Mouse (Mus musculus): ENCODE measurements around the gene Snx13. TPM values are rescaled to one million over a fixed set of nuclear protein-coding genes. Genes with fewer than 3 reads are reported as not detected.

Gene Snx13
- total RNA-seq, 1 experiment = 13.6 TPM

DNA sequence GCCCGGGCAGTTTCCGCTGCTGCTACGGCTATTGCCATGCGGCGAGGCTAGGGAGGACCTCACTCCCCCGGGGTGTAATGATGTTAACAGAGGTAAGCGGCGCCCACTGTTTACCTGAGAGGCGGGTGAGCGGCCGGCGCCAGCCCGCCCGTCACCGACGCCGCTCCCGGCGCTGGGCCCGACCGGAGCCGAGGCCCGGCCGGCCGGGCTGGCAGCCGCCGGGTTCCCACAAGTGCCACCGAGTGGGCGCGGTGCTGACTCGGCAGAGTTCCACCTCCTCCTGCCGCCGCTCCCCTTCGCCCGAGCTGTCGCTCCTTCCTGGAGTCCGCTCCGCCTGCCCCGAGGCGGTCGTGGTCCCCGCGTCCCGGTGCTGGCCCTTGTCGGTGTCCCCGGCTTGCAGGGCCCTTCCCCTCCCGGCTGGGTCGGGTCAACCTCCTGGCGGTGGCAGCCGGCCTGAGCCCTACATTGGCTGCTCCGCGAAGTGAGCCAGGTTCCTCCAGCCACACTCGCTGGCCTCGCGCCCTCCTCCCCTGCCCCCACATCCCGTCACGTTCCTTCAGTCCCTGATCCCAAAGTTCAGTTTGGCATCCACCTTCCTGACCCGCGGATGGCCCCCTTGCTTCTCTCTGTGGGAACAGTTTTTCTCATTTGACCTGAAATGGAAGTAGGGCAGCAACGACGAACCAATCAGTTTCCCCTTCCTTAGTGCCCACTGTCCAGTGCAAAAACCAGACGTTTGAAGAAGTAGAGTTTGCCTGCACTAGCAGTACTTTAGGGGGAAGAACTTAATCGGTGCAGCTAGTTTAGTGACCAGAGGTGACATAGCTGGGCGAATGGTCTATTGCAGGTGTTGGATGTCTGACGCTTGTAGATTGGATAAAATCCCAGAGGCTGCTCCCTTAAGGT is 587 bp downstream of the Snx13 start:
- peak overlapping the region; percentile 73; the same call in 1 of the 2 replicates for H3K27ac ChIP-seq (ENCODE audit: insufficient read depth, low read depth, low read length, poor library complexity, severe bottlenecking)
- no peaks in the 10 kb centered on the region for H3K36me3 ChIP-seq (ENCODE audit: control insufficient read depth, insufficient read depth, low read length, poor library complexity, severe bottlenecking)
- in situ Hi-C loops (cut with MboI; ENCODE audit: low sequenced_read_pairs in 2 of 2, unreplicated experiment in 2 of 2) = no loop called here
- H3K4me1 ChIP-seq (ENCODE audit: control insufficient read depth in 2 of 2, insufficient read depth in 2 of 2, low read length in 2 of 2, poor library complexity in 1 of 2) = peaks cover 0 to 6% of the 10 kb centered on the region in 2 experiments; a peak in 1 of 4 replicates
- TF ChIP-seq MAFK (IDR thresholded peaks at IDR 0.05; ENCODE audit: insufficient read depth, low read depth, low read length) = peak; percentile 48; the same call in 1 of the 2 replicates
- no peak for TF ChIP-seq ZNF384 (IDR thresholded peaks at IDR 0.05; ENCODE audit: low read depth, low read length)
- no peak for TF ChIP-seq ZC3H11A (IDR thresholded peaks at IDR 0.05; ENCODE audit: borderline replicate concordance, low read depth, low read length)
- H3K9ac ChIP-seq (ENCODE audit: insufficient read depth, low read depth, low read length, poor library complexity, severe bottlenecking) = peak overlapping the region; percentile 98
- peak overlapping the region; percentile 95 to 99 for H3K4me3 ChIP-seq (ENCODE audit: insufficient read depth in 1 of 2, low read depth in 1 of 2, low read length in 2 of 2, poor library complexity in 1 of 2, severe bottlenecking in 1 of 2)
- no peaks in the 10 kb centered on the region for H3K9me3 ChIP-seq (ENCODE audit: control insufficient read depth, insufficient read depth, low read depth, low read length)
- peak; percentile 13 for DNase-seq (ENCODE audit: low read depth, low spot score)

DNA sequence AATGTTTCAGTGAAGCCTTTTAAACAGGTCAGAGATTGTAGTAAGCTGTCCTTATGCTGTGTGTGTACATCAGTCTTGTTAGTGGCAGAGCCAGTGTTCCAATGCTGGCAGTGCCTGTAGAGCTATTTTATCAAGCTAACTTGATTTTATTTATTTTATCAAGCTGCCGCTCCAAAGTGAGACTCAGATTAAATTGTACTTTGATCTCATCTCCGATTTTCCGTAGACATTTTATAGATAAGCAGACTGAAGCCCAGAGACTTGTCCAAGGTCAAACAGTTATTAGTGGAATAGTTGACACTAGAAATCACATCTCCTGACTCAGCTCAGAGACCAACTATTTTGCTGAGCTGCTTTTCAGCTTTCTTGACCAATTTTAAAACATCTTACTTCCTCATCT is 1.9 kb downstream of the Snx13 start:
- no peak overlapping the region for H3K4me3 ChIP-seq (ENCODE audit: insufficient read depth in 1 of 2, low read depth in 1 of 2, low read length in 2 of 2, poor library complexity in 1 of 2, severe bottlenecking in 1 of 2)
- H3K9me3 ChIP-seq (ENCODE audit: control insufficient read depth, insufficient read depth, low read depth, low read length) = no peaks in the 10 kb centered on the region
- no peak for TF ChIP-seq HCFC1 (IDR thresholded peaks at IDR 0.05; ENCODE audit: borderline replicate concordance, insufficient read depth, low read length)
- TF ChIP-seq ZNF384 (IDR thresholded peaks at IDR 0.05; ENCODE audit: low read depth, low read length) = no peak
- TF ChIP-seq ZC3H11A (IDR thresholded peaks at IDR 0.05; ENCODE audit: borderline replicate concordance, low read depth, low read length) = no peak
- no peak for TF ChIP-seq CHD2 (IDR thresholded peaks at IDR 0.05; ENCODE audit: low read depth, low read length)
- TF ChIP-seq MAFK (IDR thresholded peaks at IDR 0.05; ENCODE audit: insufficient read depth, low read depth, low read length) = no peak
- no peak for DNase-seq (ENCODE audit: low read depth, low spot score)
- in situ Hi-C loops (cut with MboI; ENCODE audit: low sequenced_read_pairs in 2 of 2, unreplicated experiment in 2 of 2) = no loop called here
- H3K36me3 ChIP-seq (ENCODE audit: control insufficient read depth, insufficient read depth, low read length, poor library complexity, severe bottlenecking) = no peaks in the 10 kb centered on the region
- no peak overlapping the region for H3K27ac ChIP-seq (ENCODE audit: insufficient read depth, low read depth, low read length, poor library complexity, severe bottlenecking)
- H3K9ac ChIP-seq (ENCODE audit: insufficient read depth, low read depth, low read length, poor library complexity, severe bottlenecking) = no peak overlapping the region
- peaks cover 0 to 6% of the 10 kb centered on the region in 2 experiments; a peak in 1 of 4 replicates for H3K4me1 ChIP-seq (ENCODE audit: control insufficient read depth in 2 of 2, insufficient read depth in 2 of 2, low read length in 2 of 2, poor library complexity in 1 of 2)

DNA sequence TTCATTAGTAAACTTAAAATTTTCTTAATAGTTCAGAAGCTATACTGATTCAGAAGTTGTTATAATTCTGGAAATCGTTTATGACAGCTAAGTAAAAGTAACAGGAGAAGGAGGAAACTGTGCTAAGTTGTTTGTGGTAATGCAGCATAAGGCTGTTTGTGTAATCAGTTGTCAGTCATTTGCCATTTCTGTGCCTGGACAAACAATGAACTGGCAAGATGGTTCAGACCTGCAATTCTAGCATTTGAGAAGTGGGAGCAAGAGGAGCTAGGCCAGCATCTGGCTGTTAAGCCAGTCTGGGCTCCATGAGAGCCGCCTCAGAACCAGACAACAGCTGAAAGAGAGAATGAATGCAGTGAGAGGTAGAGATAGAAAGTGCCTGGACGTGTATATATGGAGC is 3.5 kb downstream of the Snx13 start:
- Histone ChIP-seq H3K4me1 (ENCODE audit: control insufficient read depth in 2 of 2, insufficient read depth in 2 of 2, low read length in 2 of 2, poor library complexity in 1 of 2) (peaks cover 0 to 6% of the 10 kb centered on the region in 2 experiments; a peak in 1 of 4 replicates), H3K4me3 (ENCODE audit: insufficient read depth in 1 of 2, low read depth in 1 of 2, low read length in 2 of 2, poor library complexity in 1 of 2, severe bottlenecking in 1 of 2) (no peak overlapping the region), H3K9me3 (ENCODE audit: control insufficient read depth, insufficient read depth, low read depth, low read length) (no peaks in the 10 kb centered on the region), H3K27ac (ENCODE audit: insufficient read depth, low read depth, low read length, poor library complexity, severe bottlenecking) (no peak overlapping the region), H3K36me3 (ENCODE audit: control insufficient read depth, insufficient read depth, low read length, poor library complexity, severe bottlenecking) (no peaks in the 10 kb centered on the region), H3K9ac (ENCODE audit: insufficient read depth, low read depth, low read length, poor library complexity, severe bottlenecking) (no peak overlapping the region)
- no peak for TF ChIP-seq CHD2 (IDR thresholded peaks at IDR 0.05; ENCODE audit: low read depth, low read length)
- no peak for TF ChIP-seq ZC3H11A (IDR thresholded peaks at IDR 0.05; ENCODE audit: borderline replicate concordance, low read depth, low read length)
- no peak for TF ChIP-seq MAFK (IDR thresholded peaks at IDR 0.05; ENCODE audit: insufficient read depth, low read depth, low read length)
- TF ChIP-seq ZNF384 (IDR thresholded peaks at IDR 0.05; ENCODE audit: low read depth, low read length) = no peak
- TF ChIP-seq HCFC1 (IDR thresholded peaks at IDR 0.05; ENCODE audit: borderline replicate concordance, insufficient read depth, low read length) = no peak
- in situ Hi-C loops (cut with MboI; ENCODE audit: low sequenced_read_pairs in 2 of 2, unreplicated experiment in 2 of 2) = no loop called here
- DNase-seq (ENCODE audit: low read depth, low spot score) = no peak

DNA sequence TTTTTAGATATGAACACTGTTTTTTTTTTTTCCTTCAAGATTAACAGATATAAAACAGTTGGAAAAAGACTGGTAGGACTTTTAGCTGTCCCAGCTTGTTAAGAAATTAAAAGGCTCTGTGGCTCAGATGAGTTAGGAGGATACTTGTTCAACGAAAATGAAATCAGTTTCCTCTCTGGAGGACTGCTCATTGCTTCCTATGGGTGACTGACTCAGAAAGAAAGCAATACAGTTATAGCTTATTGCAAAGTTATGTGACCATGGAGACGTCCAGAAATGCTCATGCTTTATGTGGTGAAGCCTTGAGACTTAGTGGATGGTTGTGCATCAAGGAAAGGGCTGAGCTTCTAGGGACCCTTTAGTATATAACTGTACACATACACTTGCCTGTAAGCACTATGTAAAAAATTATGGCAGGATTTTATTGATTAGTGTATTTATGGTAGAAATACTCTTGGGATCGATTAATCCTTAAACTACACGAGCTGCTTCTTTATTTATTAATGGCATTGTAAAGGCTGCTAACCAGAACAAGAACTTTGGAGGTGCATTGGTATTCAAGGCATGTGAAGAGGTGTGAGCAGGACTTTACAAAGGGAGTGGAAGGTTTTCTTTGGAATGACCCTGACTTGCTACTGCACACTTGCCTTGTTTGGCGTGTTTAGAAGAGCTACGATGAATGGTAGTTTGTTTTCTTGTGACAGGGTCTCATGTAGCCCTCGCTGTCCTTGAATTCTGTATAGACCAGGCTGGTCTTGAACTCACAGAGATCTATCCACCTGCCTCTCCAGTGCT is 4.2 kb downstream of the Snx13 start:
- no peak overlapping the region for H3K27ac ChIP-seq (ENCODE audit: insufficient read depth, low read depth, low read length, poor library complexity, severe bottlenecking)
- 0 out of 4 replicates have a peak, but pooled peaks cover 0 to 4% of the 10 kb centered on the region in 2 experiments for H3K4me1 ChIP-seq (ENCODE audit: control insufficient read depth in 2 of 2, insufficient read depth in 2 of 2, low read length in 2 of 2, poor library complexity in 1 of 2)
- H3K36me3 ChIP-seq (ENCODE audit: control insufficient read depth, insufficient read depth, low read length, poor library complexity, severe bottlenecking) = no peaks in the 10 kb centered on the region
- no peak for DNase-seq (ENCODE audit: low read depth, low spot score)
- in situ Hi-C loops (cut with MboI; ENCODE audit: low sequenced_read_pairs in 2 of 2, unreplicated experiment in 2 of 2) = no loop called here
- TF ChIP-seq ZC3H11A (IDR thresholded peaks at IDR 0.05; ENCODE audit: borderline replicate concordance, low read depth, low read length) (no peak), CHD2 (IDR thresholded peaks at IDR 0.05; ENCODE audit: low read depth, low read length) (no peak), MAFK (IDR thresholded peaks at IDR 0.05; ENCODE audit: insufficient read depth, low read depth, low read length) (no peak), ZNF384 (IDR thresholded peaks at IDR 0.05; ENCODE audit: low read depth, low read length) (no peak), HCFC1 (IDR thresholded peaks at IDR 0.05; ENCODE audit: borderline replicate concordance, insufficient read depth, low read length) (no peak)
- no peaks in the 10 kb centered on the region for H3K9me3 ChIP-seq (ENCODE audit: control insufficient read depth, insufficient read depth, low read depth, low read length)
- no peak overlapping the region for H3K4me3 ChIP-seq (ENCODE audit: insufficient read depth in 1 of 2, low read depth in 1 of 2, low read length in 2 of 2, poor library complexity in 1 of 2, severe bottlenecking in 1 of 2)
- no peak overlapping the region for H3K9ac ChIP-seq (ENCODE audit: insufficient read depth, low read depth, low read length, poor library complexity, severe bottlenecking)
